Mouse (Mus musculus): Measurements from ENCODE around the gene Pus7. TPM values are rescaled to one million over a fixed set of nuclear protein-coding genes. Genes with fewer than 3 reads are reported as not detected.
A peak's percentile ranks its signal among the peaks of the same experiment; 100 is the strongest.

Pus7 gene
- total and polyA plus RNA-seq, 3 experiments, result 35.3 to 62.9 (median 61.9) TPM

DNA sequence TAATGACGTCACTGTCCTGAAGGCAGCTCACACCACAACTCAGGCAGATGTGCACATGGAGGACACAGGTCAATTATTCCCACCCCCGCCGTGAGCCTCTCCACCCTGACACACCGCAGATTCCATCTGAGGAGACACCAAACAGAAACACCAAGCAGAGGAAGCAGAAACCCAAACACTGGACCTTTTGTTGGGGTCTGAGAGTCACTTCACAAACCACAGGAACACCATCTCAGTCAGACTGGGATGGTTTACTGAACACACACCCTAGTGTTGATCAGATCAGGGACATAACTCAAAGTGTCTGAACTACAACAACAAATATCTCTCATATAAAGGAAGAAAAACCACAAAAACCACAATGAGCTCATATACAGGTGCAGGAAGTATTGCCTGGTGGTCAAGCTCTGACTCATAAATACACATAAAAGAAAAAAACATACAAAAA, 64.6 kb downstream of the Pus7 start:
- Histone ChIP-seq H3K4me1 (ENCODE audit: control insufficient read depth in 1 of 2, insufficient read depth in 2 of 2) (peaks cover 12 to 22% of the 10 kb centered on the region in 2 experiments), H3K79me2 (replicated peaks; ENCODE audit: control insufficient read depth, extremely low read depth, insufficient read depth, poor library complexity, severe bottlenecking) (no peaks in the 10 kb centered on the region), H3K4me2 (ENCODE audit: insufficient read depth, low read depth, poor library complexity, severe bottlenecking) (no peak overlapping the region; the same call in none of the 2 replicates), H3K27me3 (replicated peaks) (no peaks in the 10 kb centered on the region), H3K9me3 (replicated peaks; ENCODE audit: low read length) (no peaks in the 10 kb centered on the region), H3K36me3 (replicated peaks in 1 of 2; ENCODE audit: control insufficient read depth in 1 of 2, insufficient read depth in 1 of 2, low read length in 1 of 2) (no peaks in the 10 kb centered on the region), H3K27ac (ENCODE audit: insufficient read depth, low read depth) (no peak overlapping the region), H3K4me3 (replicated peaks in 1 of 3; ENCODE audit: low read depth in 2 of 3, low read length in 2 of 3, poor library complexity in 1 of 3) (no peak overlapping the region), H3K9ac (ENCODE audit: insufficient read depth, low read depth) (no peak overlapping the region)
- in situ Hi-C loops (cut with MboI; ENCODE audit: low pct_ligation_motif_present, low pct_unique_long_range_greater_than_20kb, low sequenced_read_pairs) (loop anchor here (10.0 kb wide), 1 partner anchor 204 kb away; no protein-coding TSS in a partner anchor), dilution Hi-C loops (cut with MboI; ENCODE audit: extremely low pct_ligation_motif_present, extremely low pct_unique_long_range_greater_than_20kb, low sequenced_read_pairs) (no loop called here)
- TF ChIP-seq TBP (conservative IDR thresholded peaks at IDR 0.05; ENCODE audit: low read depth, low read length) (no peak), EP300 (IDR thresholded peaks at IDR 0.05; ENCODE audit: low read length) (peak; percentile 79), PAX5 (IDR thresholded peaks at IDR 0.05; ENCODE audit: low read length) (no peak), IRF4 (IDR thresholded peaks at IDR 0.05; ENCODE audit: low read depth, low read length) (no peak; the same call in 1 of the 2 replicates), JUN (IDR thresholded peaks at IDR 0.05; ENCODE audit: insufficient read depth, low read depth, low read length) (peak; percentile 90), UBTF (IDR thresholded peaks at IDR 0.05; ENCODE audit: low read depth, low read length) (no peak), CHD1 (IDR thresholded peaks at IDR 0.05; ENCODE audit: low read depth, low read length) (no peak), SIN3A (IDR thresholded peaks at IDR 0.05; ENCODE audit: low read length) (no peak), NELFE (IDR thresholded peaks at IDR 0.05; ENCODE audit: low read depth, low read length) (no peak), RCOR1 (conservative IDR thresholded peaks at IDR 0.05; ENCODE audit: low read depth, low read length) (no peak), BHLHE40 (IDR thresholded peaks at IDR 0.05; ENCODE audit: low read depth, low read length) (peak; percentile 73; the same call in 1 of the 2 replicates), ELF1 (IDR thresholded peaks at IDR 0.05; ENCODE audit: low read depth, low read length) (no peak), ETS1 (conservative IDR thresholded peaks at IDR 0.05; ENCODE audit: low read depth, low read length) (peak; percentile 66), CHD2 (IDR thresholded peaks at IDR 0.05; ENCODE audit: low read length) (0 out of 2 replicates have a peak, but pooled peaks have one; percentile 22), RAD21 (IDR thresholded peaks at IDR 0.05; ENCODE audit: low read depth, low read length) (no peak), ZMIZ1 (IDR thresholded peaks at IDR 0.05; ENCODE audit: low read depth, low read length) (no peak), NRF1 (IDR thresholded peaks at IDR 0.05; ENCODE audit: low read depth, low read length) (no peak), USF2 (conservative IDR thresholded peaks at IDR 0.05; ENCODE audit: low read depth, low read length) (no peak), ZNF384 (IDR thresholded peaks at IDR 0.05; ENCODE audit: low read depth, low read length) (peak; percentile 67), E2F4 (IDR thresholded peaks at IDR 0.05; ENCODE audit: insufficient replicate concordance, low read depth, low read length) (no peak), ZKSCAN1 (IDR thresholded peaks at IDR 0.05; ENCODE audit: borderline replicate concordance, low read depth, low read length) (no peak), POLR2AphosphoS2 (IDR thresholded peaks at IDR 0.05; ENCODE audit: low read depth, low read length) (no peak), MAX (IDR thresholded peaks at IDR 0.05; ENCODE audit: low read length) (0 out of 2 replicates have a peak, but pooled peaks have one; percentile 13), ZC3H11A (IDR thresholded peaks at IDR 0.05; ENCODE audit: low read depth, low read length) (no peak), TCF12 (IDR thresholded peaks at IDR 0.05; ENCODE audit: low read depth, low read length) (no peak), MYC (IDR thresholded peaks at IDR 0.05; ENCODE audit: low read depth, low read length) (no peak; the same call in 1 of the 2 replicates), GABPA (IDR thresholded peaks at IDR 0.05; ENCODE audit: insufficient replicate concordance, low read depth, low read length) (no peak), MEF2A (IDR thresholded peaks at IDR 0.05; ENCODE audit: borderline replicate concordance, low read depth, low read length) (no peak), USF1 (IDR thresholded peaks at IDR 0.05; ENCODE audit: low read depth, low read length) (no peak), JUND (conservative IDR thresholded peaks at IDR 0.05; ENCODE audit: low read depth, low read length) (peak; percentile 81), MAFK (IDR thresholded peaks at IDR 0.05; ENCODE audit: insufficient replicate concordance, low read length) (no peak), HCFC1 (IDR thresholded peaks at IDR 0.05; ENCODE audit: low read depth, low read length) (no peak), POLR2A (IDR thresholded peaks at IDR 0.05; ENCODE audit: low read depth, low read length) (no peak), MAZ (IDR thresholded peaks at IDR 0.05; ENCODE audit: low read depth, low read length) (no peak), SMC3 (IDR thresholded peaks at IDR 0.05; ENCODE audit: low read depth, low read length) (no peak), CTCF (conservative IDR thresholded peaks at IDR 0.05 in 1 of 2, IDR thresholded peaks at IDR 0.05 in 1 of 2; ENCODE audit: low read depth in 2 of 2, low read length in 2 of 2) (no peak), KAT2A (IDR thresholded peaks at IDR 0.05; ENCODE audit: insufficient replicate concordance, low read length) (no peak), MXI1 (IDR thresholded peaks at IDR 0.05; ENCODE audit: low read depth, low read length) (no peak)
- DNase-seq (ENCODE audit: extremely low read depth), result peak; percentile 58
